Mouse (Mus musculus) heart, adult 2 months (tissue): ENCODE results near the gene Fbxl4.

Source experiments
- CTCF ChIP-seq: fragments of 200-600 bp; IDR thresholded peaks from 2 replicates; pipeline ENCODE4 v1.8.1; 2022; ENCODE audit warnings: antibody characterized with exemption, mild to moderate bottlenecking, moderate library complexity
- EP300 ChIP-seq: fragments of 200-500 bp; IDR thresholded peaks from 2 replicates; pipeline ENCODE4 v1.6.1; 2011; ENCODE audit warnings: low read depth, low read length, control low read depth; ENCODE audit not compliant: insufficient read depth

GRCm38 (mm10) chr4:22397003-22397402, 39.7 kb downstream of the Fbxl4 start:
- TF ChIP-seq EP300 (no peak), CTCF (no peak)
